In genomic region chr7:70351981-70352560, GRCm38 (mm10) we compare ENCODE assay signal across 8 mouse cellular contexts. TPM values are rescaled to one million over a fixed set of nuclear protein-coding genes. Genes with fewer than 3 reads are reported as not detected.
DNase-seq lines count a peak whose midpoint lies in the region; ATAC-seq and TF ChIP-seq lines count a peak whose summit lies in the region.

No protein-coding gene starts in this region.

- peaks cover 7% of the 10 kb centered on the region; the same call in 1 of the 2 replicates for H3K36me3 ChIP-seq in heart, embryonic 14.5 days (ENCODE audit: control insufficient read depth, insufficient read depth, low read length)
- peaks cover 5% of the 10 kb centered on the region; the same call in 1 of the 2 replicates for H3K36me3 ChIP-seq in embryonic facial prominence, embryonic 12.5 days
- no peaks in the 10 kb centered on the region for H3K36me3 ChIP-seq in hindbrain, postnatal 0 days (ENCODE audit: insufficient read depth, low read length)
- no peaks in the 10 kb centered on the region for H3K36me3 ChIP-seq in midbrain, embryonic 15.5 days (replicated peaks)

- no peak for TF ChIP-seq CTCF in hindbrain, postnatal 0 days (IDR thresholded peaks at IDR 0.05; ENCODE audit: low read depth)

- H3K4me1 ChIP-seq in heart, embryonic 14.5 days (ENCODE audit: control insufficient read depth in 2 of 2, insufficient read depth in 2 of 2, low read length in 2 of 2), result peaks cover 7 to 11% of the 10 kb centered on the region in 2 experiments
- H3K4me1 ChIP-seq in embryonic facial prominence, embryonic 12.5 days, result peaks cover 43% of the 10 kb centered on the region
- H3K4me1 ChIP-seq in hindbrain, postnatal 0 days (ENCODE audit: insufficient read depth, low read length), result no peaks in the 10 kb centered on the region; the same call in 1 of the 2 replicates
- peaks cover 9% of the 10 kb centered on the region; the same call in 1 of the 2 replicates for H3K4me1 ChIP-seq in midbrain, embryonic 15.5 days

- peak overlapping the region in 1 of 2 experiments; percentile 62; a peak in 3 of 4 replicates for H3K4me3 ChIP-seq in heart, embryonic 14.5 days (ENCODE audit: control insufficient read depth in 1 of 2, insufficient read depth in 1 of 2, low read depth in 1 of 2, low read length in 2 of 2)
- peak overlapping the region; percentile 68 for H3K4me3 ChIP-seq in embryonic facial prominence, embryonic 12.5 days
- H3K4me3 ChIP-seq in hindbrain, postnatal 0 days (ENCODE audit: low read length), result peak overlapping the region; percentile 64
- peak overlapping the region; percentile 47 for H3K4me3 ChIP-seq in midbrain, embryonic 15.5 days

- peak overlapping the region; percentile 90 for H3K4me2 ChIP-seq in heart, embryonic 14.5 days (ENCODE audit: low read length)
- peak overlapping the region; percentile 82 for H3K4me2 ChIP-seq in embryonic facial prominence, embryonic 12.5 days (replicated peaks)
- peak overlapping the region; percentile 68 for H3K4me2 ChIP-seq in hindbrain, postnatal 0 days (ENCODE audit: low read depth, low read length)
- peak overlapping the region; percentile 60 for H3K4me2 ChIP-seq in midbrain, embryonic 15.5 days

- DNase-seq in heart, adult 8-10 months (ENCODE audit: low spot score), result no peak
- DNase-seq in hindbrain, postnatal 0 days (ENCODE audit: low spot score), result peak; percentile 3
- no peak for DNase-seq in cerebellum, adult 11 months
- no peak for DNase-seq in frontal cortex, adult 2 months (ENCODE audit: extremely low spot score in 1 of 2, low spot score in 1 of 2)
- no peak for DNase-seq in left cerebral cortex, adult 8-10 months (ENCODE audit: low spot score in 2 of 2)

- peak overlapping the region; percentile 85 for H3K9ac ChIP-seq in heart, embryonic 14.5 days (ENCODE audit: low read length)
- H3K9ac ChIP-seq in embryonic facial prominence, embryonic 12.5 days, result peak overlapping the region; percentile 91
- H3K9ac ChIP-seq in hindbrain, postnatal 0 days (replicated peaks; ENCODE audit: low read length), result peak overlapping the region; percentile 68
- peak overlapping the region; percentile 30 for H3K9ac ChIP-seq in midbrain, embryonic 15.5 days

- 11% methylated on average over 1 of the region's 1 CpGs for WGBS in heart, embryonic 14.5 days
- WGBS in embryonic facial prominence, embryonic 12.5 days, result 0% methylated on average over 1 of the region's 1 CpGs
- 7% methylated on average over 1 of the region's 1 CpGs for WGBS in hindbrain, postnatal 0 days
- 3% methylated on average over 1 of the region's 1 CpGs for WGBS in midbrain, embryonic 15.5 days

- peaks cover 62% of the 10 kb centered on the region for H3K27me3 ChIP-seq in heart, embryonic 14.5 days (ENCODE audit: control insufficient read depth, insufficient read depth, low read length)
- peaks cover 13% of the 10 kb centered on the region for H3K27me3 ChIP-seq in embryonic facial prominence, embryonic 12.5 days
- H3K27me3 ChIP-seq in hindbrain, postnatal 0 days (ENCODE audit: insufficient read depth, low read length), result peaks cover 14% of the 10 kb centered on the region; the same call in 1 of the 2 replicates
- H3K27me3 ChIP-seq in midbrain, embryonic 15.5 days (replicated peaks), result peaks cover 45% of the 10 kb centered on the region

- no peaks in the 10 kb centered on the region for H3K9me3 ChIP-seq in heart, embryonic 14.5 days (ENCODE audit: control insufficient read depth, low read length)
- H3K9me3 ChIP-seq in embryonic facial prominence, embryonic 12.5 days, result no peaks in the 10 kb centered on the region
- H3K9me3 ChIP-seq in hindbrain, postnatal 0 days (ENCODE audit: low read length), result no peaks in the 10 kb centered on the region
- no peaks in the 10 kb centered on the region for H3K9me3 ChIP-seq in midbrain, embryonic 15.5 days

- ATAC-seq in heart, embryonic 14.5 days (ENCODE audit: insufficient number of reproducible peaks, insufficient read depth, low FRiP score, low read depth), result no peak
- no peak for ATAC-seq in embryonic facial prominence, embryonic 12.5 days (ENCODE audit: insufficient number of reproducible peaks, insufficient read depth, low FRiP score, low TSS enrichment)
- no peak for ATAC-seq in hindbrain, postnatal 0 days
- no peak for ATAC-seq in midbrain, embryonic 15.5 days (replicated peaks)

- H3K27ac ChIP-seq in heart, embryonic 14.5 days (replicated peaks in 1 of 2; ENCODE audit: control insufficient read depth in 1 of 2, insufficient read depth in 1 of 2, low read depth in 2 of 2, low read length in 2 of 2), result 0 out of 4 replicates have a peak overlapping the region, but pooled peaks of 1 of the 2 experiments have one; percentile 83
- H3K27ac ChIP-seq in embryonic facial prominence, embryonic 12.5 days, result peak overlapping the region; percentile 98
- peak overlapping the region; percentile 92 for H3K27ac ChIP-seq in hindbrain, postnatal 0 days
- H3K27ac ChIP-seq in midbrain, embryonic 15.5 days, result peak overlapping the region; percentile 84; the same call in 1 of the 2 replicates

RNA-seq across cellular contexts. Expression of gene Nr2f2, which starts 14.5 kb away (rescaled TPM):
- 28.3 and 32.5 TPM in 2 replicates for polyA plus RNA-seq in heart, embryonic 14.5 days (2014; fragmentation: Nextera tagmentation; extraction: Ambion mirVana)
- total RNA-seq in heart, adult 8-10 months (2022), result 10 to 100 TPM; 12.5 to 23.1 (median 20.3) TPM
- 96.9 and 99.0 TPM in 2 replicates for polyA plus RNA-seq in embryonic facial prominence, embryonic 12.5 days (2016; fragmentation: Nextera tagmentation; extraction: Ambion mirVana)
- total RNA-seq in hindbrain, postnatal 0 days (2014; rRNA removed), result 33.2 and 43.1 TPM in 2 replicates
- 74.2 and 75.4 TPM in 2 replicates for polyA plus RNA-seq in hindbrain, postnatal 0 days (2015; fragmentation: Nextera tagmentation; extraction: Ambion mirVana)
- polyA plus RNA-seq in midbrain, embryonic 15.5 days (2015; fragmentation: Nextera tagmentation; extraction: Ambion mirVana), result 84.8 and 98.4 TPM in 2 replicates
- polyA plus RNA-seq in frontal cortex, adult 2 months (2012; rRNA removed), result 29.0 and 30.2 TPM in 2 replicates
- total RNA-seq in left cerebral cortex, adult 8-10 months (2022), result 10 to 100 TPM; 20.1 to 32.6 (median 27.2) TPM

Comparison
In these comparisons a context has a peak if more than half of its experiments do, and no peak if none do; other contexts are left out.
1. H3K9ac ChIP-seq: peak in every context shown above with its lines; median percentile 91 in embryonic facial prominence, embryonic 12.5 days; 85 in heart, embryonic 14.5 days; 68 in hindbrain, postnatal 0 days; 30 in midbrain, embryonic 15.5 days.